7 mouse cellular contexts compared by ENCODE assay signal in genomic region chr10:34033630-34034305, GRCm38 (mm10). TPM values are rescaled to one million over a fixed set of nuclear protein-coding genes. Genes with fewer than 3 reads are reported as not detected.
DNase-seq lines count a peak whose midpoint lies in the region; ATAC-seq and TF ChIP-seq lines count a peak whose summit lies in the region.

No protein-coding gene starts in this region.

- H3K4me1 ChIP-seq in embryonic facial prominence, embryonic 13.5 days, result 0 out of 2 replicates have a peak, but pooled peaks cover 6% of the 10 kb centered on the region
- H3K4me1 ChIP-seq in limb, embryonic 15.5 days, result peaks cover 7% of the 10 kb centered on the region; the same call in 1 of the 2 replicates
- H3K4me1 ChIP-seq in midbrain, postnatal 0 days (ENCODE audit: insufficient read depth, low read length), result no peaks in the 10 kb centered on the region; the same call in 1 of the 2 replicates

- ATAC-seq in embryonic facial prominence, embryonic 13.5 days (ENCODE audit: insufficient number of reproducible peaks, insufficient read depth, low FRiP score, low TSS enrichment, low read depth), result peak; percentile 76; the same call in 1 of the 2 replicates
- 0 out of 2 replicates have a peak, but pooled peaks have one; percentile 61 for ATAC-seq in limb, embryonic 15.5 days (ENCODE audit: insufficient number of reproducible peaks, low FRiP score, low TSS enrichment, low read depth)
- peak; percentile 80 for ATAC-seq in midbrain, postnatal 0 days (ENCODE audit: low FRiP score)

- DNase-seq in adrenal gland, postnatal 14 days, result peak; percentile 87
- peak; percentile 40 to 61 for DNase-seq in heart, adult 9 months (ENCODE audit: low spot score in 2 of 2)
- peak; percentile 65 for DNase-seq in kidney, adult 9 months
- peak; percentile 86 for DNase-seq in midbrain, postnatal 0 days (ENCODE audit: low spot score)
- DNase-seq in spleen, postnatal 36 days (ENCODE audit: low spot score in 2 of 2), result peak; percentile 51 to 59

- no peaks in the 10 kb centered on the region for H3K9me3 ChIP-seq in embryonic facial prominence, embryonic 13.5 days
- no peaks in the 10 kb centered on the region for H3K9me3 ChIP-seq in limb, embryonic 15.5 days
- no peaks in the 10 kb centered on the region for H3K9me3 ChIP-seq in midbrain, postnatal 0 days (ENCODE audit: low read length)

- peak overlapping the region; percentile 54 for H3K4me2 ChIP-seq in embryonic facial prominence, embryonic 13.5 days
- peak overlapping the region; percentile 41 for H3K4me2 ChIP-seq in limb, embryonic 15.5 days
- H3K4me2 ChIP-seq in midbrain, postnatal 0 days (ENCODE audit: low read depth, low read length, poor library complexity, severe bottlenecking), result peak overlapping the region; percentile 46

- H3K27me3 ChIP-seq in embryonic facial prominence, embryonic 13.5 days, result no peaks in the 10 kb centered on the region
- no peaks in the 10 kb centered on the region for H3K27me3 ChIP-seq in limb, embryonic 15.5 days
- H3K27me3 ChIP-seq in midbrain, postnatal 0 days (ENCODE audit: insufficient read depth, low read length), result no peaks in the 10 kb centered on the region

- 19% methylated on average over 22 of the region's 22 CpGs for WGBS in embryonic facial prominence, embryonic 13.5 days
- WGBS in limb, embryonic 15.5 days, result 17% methylated on average over 22 of the region's 22 CpGs
- 20% methylated on average over 22 of the region's 22 CpGs for WGBS in midbrain, postnatal 0 days

- TF ChIP-seq CTCF in midbrain, postnatal 0 days (IDR thresholded peaks at IDR 0.05), result peak; percentile 83

- no peak overlapping the region for H3K27ac ChIP-seq in embryonic facial prominence, embryonic 13.5 days
- no peak overlapping the region for H3K27ac ChIP-seq in limb, embryonic 15.5 days
- no peak overlapping the region for H3K27ac ChIP-seq in midbrain, postnatal 0 days (ENCODE audit: low read depth, low read length)

- peak overlapping the region; percentile 10; the same call in 1 of the 2 replicates for H3K4me3 ChIP-seq in embryonic facial prominence, embryonic 13.5 days
- peak overlapping the region; percentile 18; the same call in 1 of the 2 replicates for H3K4me3 ChIP-seq in limb, embryonic 15.5 days
- peak overlapping the region; percentile 9 for H3K4me3 ChIP-seq in midbrain, postnatal 0 days (ENCODE audit: low read depth, low read length)

- peak overlapping the region; percentile 64 for H3K9ac ChIP-seq in embryonic facial prominence, embryonic 13.5 days
- 0 out of 2 replicates have a peak overlapping the region, but pooled peaks have one; percentile 4 for H3K9ac ChIP-seq in limb, embryonic 15.5 days
- H3K9ac ChIP-seq in midbrain, postnatal 0 days (replicated peaks; ENCODE audit: low read length, poor library complexity, severe bottlenecking), result peak overlapping the region; percentile 39; the same call in 1 of the 2 replicates

- no peaks in the 10 kb centered on the region for H3K36me3 ChIP-seq in embryonic facial prominence, embryonic 13.5 days
- H3K36me3 ChIP-seq in limb, embryonic 15.5 days, result no peaks in the 10 kb centered on the region
- H3K36me3 ChIP-seq in midbrain, postnatal 0 days (ENCODE audit: insufficient read depth, low read length), result no peaks in the 10 kb centered on the region

RNA-seq across cellular contexts. Expression of gene Trappc3l, which starts 3.6 kb away (rescaled TPM):
- not detected in 2 replicates for total RNA-seq in adrenal gland, postnatal 14 days (2021)
- polyA plus RNA-seq in embryonic facial prominence, embryonic 13.5 days (2015; fragmentation: Nextera tagmentation; extraction: Ambion mirVana), result not detected in 2 replicates
- not detected in 2 replicates for polyA plus RNA-seq in limb, embryonic 15.5 days (2015; fragmentation: Nextera tagmentation; extraction: Ambion mirVana)
- not detected in 2 replicates for total RNA-seq in midbrain, postnatal 0 days (2014; rRNA removed)
- not detected in 2 replicates for polyA plus RNA-seq in midbrain, postnatal 0 days (2015; fragmentation: Nextera tagmentation; extraction: Ambion mirVana)

RNA-seq across cellular contexts. Expression of gene Calhm4, which starts 10.3 kb away (rescaled TPM):
- not detected in 2 replicates for total RNA-seq in adrenal gland, postnatal 14 days (2021)
- 0.07 TPM in 1 of 2 replicates, not detected in the other for polyA plus RNA-seq in embryonic facial prominence, embryonic 13.5 days (2015; fragmentation: Nextera tagmentation; extraction: Ambion mirVana)
- polyA plus RNA-seq in limb, embryonic 15.5 days (2015; fragmentation: Nextera tagmentation; extraction: Ambion mirVana), result not detected in 2 replicates
- 0.33 TPM in 1 of 2 replicates, not detected in the other for total RNA-seq in midbrain, postnatal 0 days (2014; rRNA removed)
- polyA plus RNA-seq in midbrain, postnatal 0 days (2015; fragmentation: Nextera tagmentation; extraction: Ambion mirVana), result not detected in 2 replicates

RNA-seq across cellular contexts. Expression of gene Rwdd1, which starts 14.3 kb away (rescaled TPM):
- 81.8 and 98.0 TPM in 2 replicates for total RNA-seq in adrenal gland, postnatal 14 days (2021)
- 149 and 153 TPM in 2 replicates for polyA plus RNA-seq in embryonic facial prominence, embryonic 13.5 days (2015; fragmentation: Nextera tagmentation; extraction: Ambion mirVana)
- polyA plus RNA-seq in limb, embryonic 15.5 days (2015; fragmentation: Nextera tagmentation; extraction: Ambion mirVana), result 116 and 118 TPM in 2 replicates
- 124 and 145 TPM in 2 replicates for total RNA-seq in midbrain, postnatal 0 days (2014; rRNA removed)
- polyA plus RNA-seq in midbrain, postnatal 0 days (2015; fragmentation: Nextera tagmentation; extraction: Ambion mirVana), result 157 and 174 TPM in 2 replicates

Comparison
In these comparisons a context has a peak if more than half of its experiments do, and no peak if none do; other contexts are left out.
1. H3K9ac ChIP-seq: peak in every context shown above with its lines; median percentile 64 in embryonic facial prominence, embryonic 13.5 days; 39 in midbrain, postnatal 0 days; 4 in limb, embryonic 15.5 days.